Mouse (Mus musculus) limb, embryonic 14.5 days (tissue): Measurements from ENCODE around the gene Ralgapa1. TPM values are rescaled to one million over a fixed set of nuclear protein-coding genes. Genes with fewer than 3 reads are reported as not detected.
A peak's percentile ranks its signal among the peaks of the same experiment; 100 is the strongest.

Experiments used
- ATAC-seq: fragments of 200-750 bp; cut with Nextera tagmentation; 2 replicates; pipeline ENCODE4 v1.8.0; 2017; ENCODE audit warnings: low read depth, moderate number of reproducible peaks, moderate TSS enrichment; ENCODE audit not compliant: low FRiP score
- DNase-seq: peaks from one replicate; pipeline ENCODE4 v3.0.0-alpha.2; 2015; ENCODE audit warnings: low spot score
- H3K27ac ChIP-seq: fragments of 300-500 bp; sonication (generic); replicated peaks from 2 replicates; pipeline ENCODE4 v1.5.1; 2014; ENCODE audit warnings: low read depth, mild to moderate bottlenecking, low read length, moderate library complexity, mixed read lengths
- H3K27me3 ChIP-seq: fragments of 300-500 bp; sonication (generic); 2 replicates; pipeline ENCODE4 v1.6.1; 2014; ENCODE audit warnings: low read length, mixed read lengths; ENCODE audit not compliant: control insufficient read depth, insufficient read depth
- H3K36me3 ChIP-seq: fragments of 300-500 bp; sonication (generic); 2 replicates; pipeline ENCODE4 v1.6.1; 2014; ENCODE audit warnings: mild to moderate bottlenecking, low read length, moderate library complexity, mixed read lengths; ENCODE audit not compliant: control insufficient read depth, insufficient read depth
- H3K4me1 ChIP-seq: fragments of 300-500 bp; sonication (generic); 2 replicates; pipeline ENCODE4 v1.6.1; 2014; ENCODE audit warnings: antibody characterized with exemption, low read length, mixed read lengths; ENCODE audit not compliant: control insufficient read depth, insufficient read depth
- H3K4me2 ChIP-seq: fragments of 300-500 bp; sonication (generic); replicated peaks from 2 replicates; pipeline ENCODE4 v1.6.1; 2014; ENCODE audit warnings: low read depth, mild to moderate bottlenecking, low read length, moderate library complexity; ENCODE audit not compliant: severe bottlenecking
- H3K4me3 ChIP-seq: fragments of 300-500 bp; sonication (generic); replicated peaks from 2 replicates; pipeline ENCODE4 v1.5.1; 2014; ENCODE audit warnings: low read length
- H3K9ac ChIP-seq: fragments of 300-500 bp; sonication (generic); 2 replicates; pipeline ENCODE4 v1.6.1; 2014; ENCODE audit warnings: mild to moderate bottlenecking, low read depth, low read length, moderate library complexity; ENCODE audit not compliant: severe bottlenecking
- H3K9me3 ChIP-seq: fragments of 300-500 bp; sonication (generic); 2 replicates; pipeline ENCODE4 v1.6.1; 2016; ENCODE audit warnings: low read length; ENCODE audit not compliant: control insufficient read depth
- POLR2A ChIP-seq: fragments of 200-500 bp; IDR thresholded peaks from 2 replicates; pipeline ENCODE4 v1.8.0; 2012; ENCODE audit warnings: inconsistent platforms, mild to moderate bottlenecking, moderate library complexity, borderline replicate concordance; ENCODE audit not compliant: insufficient read depth, insufficient read length; ENCODE audit errors: extremely low read depth
- WGBS: fragments of 180-500 bp; shearing (Covaris S2); extraction: QIAGEN DNeasy Blood & Tissue Kit; methylation state at CpG from one replicate; pipeline ENCODE4 v1.1.7; 2014; 5-methylcytosine and 5-hydroxymethylcytosine counted together
- polyA plus RNA-seq, 2 experiments: library from polyadenylated mRNA; depleted of rRNA in 1 of 2; stranded (reverse) in 1 of 2; unstranded in 1 of 2; fragments of >200 nt; fragmentation: Nextera tagmentation in 1 of 2; extraction: Ambion mirVana in 1 of 2; gene quantifications; 2 replicates each; pipeline versions ENCODE4 v1.2.1 to v1.2.3; 2012 to 2014

Gene Ralgapa1
- 58.3 and 75.8 TPM in 2 replicates for polyA plus RNA-seq (2012; rRNA removed)
- 23.7 and 26.4 TPM in 2 replicates for polyA plus RNA-seq (2014; fragmentation: Nextera tagmentation; extraction: Ambion mirVana)

- H3K4me2 ChIP-seq = peak within 1 kb of the TSS; percentile 72
- peak; percentile 94 for ATAC-seq
- peak; percentile 93 for DNase-seq
- TF ChIP-seq POLR2A = peak; percentile 77; the same call in 1 of the 2 replicates
- no peaks in the 10 kb centered on the region for H3K36me3 ChIP-seq
- H3K9me3 ChIP-seq = no peaks in the 10 kb centered on the region
- H3K4me3 ChIP-seq = peak within 1 kb of the TSS; percentile 93
- H3K27me3 ChIP-seq = no peaks in the 10 kb centered on the region
- peak within 1 kb of the TSS; percentile 94 for H3K9ac ChIP-seq
- WGBS = under 1% methylated on average over 40 of the region's 78 CpGs
- peak within 1 kb of the TSS; percentile 94 for H3K27ac ChIP-seq
- H3K4me1 ChIP-seq = no peaks in the 10 kb centered on the region; the same call in 1 of the 2 replicates
Measured at GRCm38 (mm10) chr12:55820661-55821314, at the start of gene Ralgapa1. TSS of gene Ralgapa1 (minus strand) at chr12:55821167.

GRCm38 (mm10) chr12:55869622-55870322 is 48.8 kb upstream of the Ralgapa1 start:
- Histone ChIP-seq H3K4me3 (no peak overlapping the region), H3K9ac (no peak overlapping the region), H3K36me3 (peaks cover 34% of the 10 kb centered on the region), H3K4me1 (no peaks in the 10 kb centered on the region), H3K4me2 (no peak overlapping the region), H3K27ac (no peak overlapping the region), H3K27me3 (no peaks in the 10 kb centered on the region), H3K9me3 (0 out of 2 replicates have a peak, but pooled peaks cover 2% of the 10 kb centered on the region)
- no peak for DNase-seq
- no peak for TF ChIP-seq POLR2A
- 93% methylated on average over 5 of the region's 5 CpGs for WGBS
- no peak for ATAC-seq

GRCm38 (mm10) chr12:55867738-55868137 is 46.8 kb upstream of the Ralgapa1 start:
- WGBS = 96% methylated on average over 4 of the region's 4 CpGs

GRCm38 (mm10) chr12:55860631-55861030 is 39.7 kb upstream of the Ralgapa1 start:
- no peak overlapping the region for H3K4me3 ChIP-seq
- peaks cover 45% of the 10 kb centered on the region for H3K36me3 ChIP-seq
- no peak for TF ChIP-seq POLR2A
- no peak overlapping the region for H3K4me2 ChIP-seq
- H3K27me3 ChIP-seq = no peaks in the 10 kb centered on the region
- peaks cover 7% of the 10 kb centered on the region; the same call in 1 of the 2 replicates for H3K9me3 ChIP-seq
- H3K9ac ChIP-seq = no peak overlapping the region
- DNase-seq (no peak), ATAC-seq (no peak)
- no peak overlapping the region for H3K27ac ChIP-seq
- 85% methylated on average over 7 of the region's 7 CpGs for WGBS
- no peaks in the 10 kb centered on the region for H3K4me1 ChIP-seq

More at GRCm38 (mm10) chr12:55867738-55868137, 46.8 kb upstream of the Ralgapa1 start:
- ATAC-seq = no peak
- no peak for DNase-seq
- Histone ChIP-seq H3K4me1 (no peaks in the 10 kb centered on the region), H3K9me3 (0 out of 2 replicates have a peak, but pooled peaks cover 2% of the 10 kb centered on the region), H3K27me3 (no peaks in the 10 kb centered on the region), H3K27ac (no peak overlapping the region), H3K4me2 (no peak overlapping the region), H3K4me3 (no peak overlapping the region), H3K36me3 (peaks cover 34% of the 10 kb centered on the region), H3K9ac (no peak overlapping the region)
- no peak for TF ChIP-seq POLR2A
